Comparison of ENCODE assay signal across 7 mouse cellular contexts in the genomic region with DNA sequence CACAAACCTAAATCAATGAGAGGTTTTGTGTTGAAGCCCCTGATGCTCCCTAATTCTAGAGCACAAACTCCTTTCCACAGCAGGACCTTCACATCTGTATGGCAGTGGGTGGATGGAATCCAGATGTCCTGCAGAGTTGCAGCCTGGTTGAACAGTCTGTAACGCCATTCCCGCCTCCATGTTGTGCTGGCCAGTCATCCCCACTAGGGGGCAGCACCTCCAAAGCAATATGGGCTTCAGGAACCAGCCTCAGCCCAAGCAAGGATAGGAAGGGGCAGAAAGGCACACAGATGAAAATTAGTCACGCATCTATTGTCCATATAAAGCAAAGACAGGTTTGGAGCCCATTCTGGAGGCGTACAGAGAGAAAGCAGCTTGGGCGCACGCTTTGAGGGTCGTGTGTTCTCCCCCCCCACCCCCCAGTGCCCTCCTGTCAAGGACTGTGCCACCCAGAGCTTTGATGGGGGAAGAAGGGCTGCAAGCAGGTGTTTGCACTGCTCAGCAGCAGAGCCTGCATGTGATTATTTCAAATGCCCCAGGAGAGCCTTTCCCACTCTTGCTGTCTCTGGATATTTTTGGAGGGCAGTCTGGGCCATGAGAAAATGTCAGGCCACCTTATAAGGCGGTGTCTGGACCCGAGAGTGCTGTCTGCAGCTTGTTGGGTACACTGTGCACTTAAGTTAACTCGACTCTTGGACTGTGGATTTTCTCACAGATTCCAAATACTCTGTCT. TPM values are rescaled to one million over a fixed set of nuclear protein-coding genes. Genes with fewer than 3 reads are reported as not detected.
A peak's percentile ranks its signal among the peaks of the same experiment; 100 is the strongest.
DNase-seq lines count a peak whose midpoint lies in the region; ATAC-seq lines count a peak whose summit lies in the region.

No protein-coding gene starts in this region.

- peak; percentile 89 for ATAC-seq in intestine, embryonic 16.5 days
- ATAC-seq in midbrain, embryonic 14.5 days (ENCODE audit: low FRiP score, low TSS enrichment): peak; percentile 86

- peak overlapping the region; percentile 69 for H3K27ac ChIP-seq in intestine, embryonic 16.5 days (ENCODE audit: low read length)
- H3K27ac ChIP-seq in midbrain, embryonic 14.5 days (replicated peaks; ENCODE audit: low read depth, low read length): peak overlapping the region; percentile 55; the same call in 1 of the 2 replicates

- intact Hi-C loops in gastrocnemius, postnatal 36 days (cut with DNase I): loop anchor here (2.0 kb wide), 1 partner anchor 46 kb away; no protein-coding TSS in a partner anchor
- intact Hi-C loops in left cerebral cortex, postnatal 25 days (cut with DNase I): loop anchor here (1.0 to 5.0 kb wide), 2 partner anchors 47 to 160 kb away; no protein-coding TSS in a partner anchor

- peak; percentile 86 for DNase-seq in adrenal gland, adult 2 months
- peak; percentile 96 for DNase-seq in embryo, embryonic 10.5 days (ENCODE audit: low spot score)
- DNase-seq in gastrocnemius, postnatal 36 days: peak; percentile 81 to 82
- DNase-seq in left cerebral cortex, postnatal 25 days (ENCODE audit: low spot score in 2 of 2): peak; percentile 85 to 89
- peak; percentile 94 for DNase-seq in midbrain, embryonic 14.5 days
- DNase-seq in spleen, adult 18-20 months: peak; percentile 30 to 69

- no peaks in the 10 kb centered on the region; the same call in 1 of the 2 replicates for H3K4me1 ChIP-seq in intestine, embryonic 16.5 days (ENCODE audit: control insufficient read depth, insufficient read depth, low read length)
- H3K4me1 ChIP-seq in midbrain, embryonic 14.5 days (ENCODE audit: control insufficient read depth, insufficient read depth, low read length): peaks cover 7% of the 10 kb centered on the region

- no peak overlapping the region for H3K4me2 ChIP-seq in intestine, embryonic 16.5 days (ENCODE audit: low read depth, low read length)
- H3K4me2 ChIP-seq in midbrain, embryonic 14.5 days (ENCODE audit: low read length): peak overlapping the region; percentile 49

- H3K9me3 ChIP-seq in intestine, embryonic 16.5 days (ENCODE audit: control insufficient read depth, low read length): no peaks in the 10 kb centered on the region
- no peaks in the 10 kb centered on the region for H3K9me3 ChIP-seq in midbrain, embryonic 14.5 days (ENCODE audit: control insufficient read depth, low read length)

- H3K36me3 ChIP-seq in intestine, embryonic 16.5 days (ENCODE audit: control insufficient read depth, insufficient read depth, low read length): 0 out of 2 replicates have a peak, but pooled peaks cover 3% of the 10 kb centered on the region
- H3K36me3 ChIP-seq in midbrain, embryonic 14.5 days (ENCODE audit: control insufficient read depth, insufficient read depth, low read length): 0 out of 2 replicates have a peak, but pooled peaks cover 9% of the 10 kb centered on the region

- H3K27me3 ChIP-seq in intestine, embryonic 16.5 days (replicated peaks; ENCODE audit: control insufficient read depth, insufficient read depth, low read length): no peaks in the 10 kb centered on the region
- H3K27me3 ChIP-seq in midbrain, embryonic 14.5 days (ENCODE audit: control insufficient read depth, insufficient read depth, low read length): no peaks in the 10 kb centered on the region

- H3K4me3 ChIP-seq in intestine, embryonic 16.5 days (ENCODE audit: low read length): no peak overlapping the region
- no peak overlapping the region for H3K4me3 ChIP-seq in midbrain, embryonic 14.5 days (replicated peaks; ENCODE audit: low read depth, low read length)

- no peak overlapping the region for H3K9ac ChIP-seq in intestine, embryonic 16.5 days (ENCODE audit: low read depth, low read length)
- H3K9ac ChIP-seq in midbrain, embryonic 14.5 days (replicated peaks; ENCODE audit: low read length): peak overlapping the region; percentile 49; the same call in 1 of the 2 replicates

- 30% methylated on average over 10 of the region's 10 CpGs for WGBS in intestine, embryonic 16.5 days
- WGBS in midbrain, embryonic 14.5 days: 19% methylated on average over 10 of the region's 10 CpGs

RNA-seq across cellular contexts. Expression of gene Adcy5, which starts 44.1 kb away (rescaled TPM):
- 10 to 100 TPM in 1 of 2 experiments, 1 to 10 TPM in 1; 9.1 to 21.7 TPM for total RNA-seq in adrenal gland, adult 2 months (2021)
- 17.1 and 32.8 TPM in 2 replicates for polyA plus RNA-seq in adrenal gland, adult 2 months (2012; rRNA removed)
- total RNA-seq in gastrocnemius, postnatal 36 days (2021): 1 to 10 TPM; 1.8 to 1.9 TPM
- polyA plus RNA-seq in intestine, embryonic 16.5 days (2015; fragmentation: Nextera tagmentation; extraction: Ambion mirVana): 1.9 and 2.0 TPM in 2 replicates
- total RNA-seq in left cerebral cortex, postnatal 25 days (2021): 100 to 1,000 TPM in 1 of 2 experiments, 10 to 100 TPM in 1; 96.4 to 179 TPM
- 8.4 and 8.7 TPM in 2 replicates for polyA plus RNA-seq in midbrain, embryonic 14.5 days (2014; fragmentation: Nextera tagmentation; extraction: Ambion mirVana)

Comparison
In these comparisons a context has a peak if more than half of its experiments do, and no peak if none do; other contexts are left out.
1. RNA of gene Adcy5, which starts 44.1 kb away (total RNA-seq): 96.4 to 179 TPM in left cerebral cortex, postnatal 25 days; 9.1 to 21.7 TPM in adrenal gland, adult 2 months and 1.8 to 1.9 TPM in gastrocnemius, postnatal 36 days; every median in the first group is over 4 times any median in the second.
2. Peak in every context shown above with its lines, with median percentiles within 50 percentile points of each other: DNase-seq.